Mouse (Mus musculus): ENCODE measurements around the gene Gm47841. TPM values are rescaled to one million over a fixed set of nuclear protein-coding genes. Genes with fewer than 3 reads are reported as not detected.

Gm47841 gene
- total and polyA plus RNA-seq, 3 experiments: not detected

DNA sequence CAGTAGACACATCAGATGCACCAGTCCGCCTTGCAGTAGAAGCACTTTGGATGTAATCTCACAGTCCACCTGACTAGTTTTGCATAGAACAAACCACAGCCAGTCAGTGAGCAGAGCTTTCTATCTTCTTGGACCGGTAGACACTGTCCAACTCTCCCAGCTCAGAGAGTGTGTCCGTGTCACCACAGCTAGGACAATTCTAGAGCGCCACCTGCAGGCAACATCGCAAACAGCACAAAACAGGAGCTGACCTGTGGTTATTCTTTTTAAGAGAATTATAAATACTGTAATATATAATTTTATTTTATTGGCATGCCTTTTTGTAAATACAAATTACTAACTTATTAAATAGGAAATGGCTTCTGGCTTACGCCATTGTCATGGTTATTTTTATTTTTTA, 4.6 kb downstream of the Gm47841 start:
- no peaks in the 10 kb centered on the region for H3K27me3 ChIP-seq (ENCODE audit: control insufficient read depth in 1 of 2, insufficient read depth in 2 of 2, low read length in 2 of 2)
- no peaks in the 10 kb centered on the region for H3K9me3 ChIP-seq (replicated peaks; ENCODE audit: insufficient read depth, low read length)
- H3K9ac ChIP-seq (ENCODE audit: control insufficient read depth, low read depth, low read length, poor library complexity, severe bottlenecking): no peak overlapping the region
- H3K79me2 ChIP-seq (ENCODE audit: control insufficient read depth, insufficient read depth, low read length, poor library complexity): no peaks in the 10 kb centered on the region
- no peak for TF ChIP-seq POLR2A (IDR thresholded peaks at IDR 0.05; ENCODE audit: control insufficient read depth in 1 of 2, insufficient read depth in 1 of 2, low read depth in 1 of 2, low read length in 2 of 2, poor library complexity in 1 of 2)
- TF ChIP-seq ZC3H11A (IDR thresholded peaks at IDR 0.05; ENCODE audit: low read depth, low read length): peak; percentile 75
- TF ChIP-seq RAD21 (IDR thresholded peaks at IDR 0.05; ENCODE audit: low read depth, low read length): peak; percentile 78
- peak; percentile 82 to 88 (median 85) for TF ChIP-seq CTCF (IDR thresholded peaks at IDR 0.05 in 2 of 3, conservative IDR thresholded peaks at IDR 0.05 in 1 of 3; ENCODE audit: control insufficient read depth in 1 of 3, insufficient read depth in 1 of 3, low read depth in 2 of 3, low read length in 3 of 3, poor library complexity in 1 of 3, severe bottlenecking in 1 of 3)
- peak; percentile 74 for TF ChIP-seq SMC3 (IDR thresholded peaks at IDR 0.05; ENCODE audit: low read depth, low read length)
- DNase-seq (ENCODE audit: low read depth, low spot score): peak; percentile 57
- H3K4me3 ChIP-seq (ENCODE audit: control insufficient read depth in 1 of 2, insufficient read depth in 1 of 2, low read depth in 2 of 2, low read length in 2 of 2): no peak overlapping the region
- H3K27ac ChIP-seq (ENCODE audit: control insufficient read depth, low read depth, low read length): no peak overlapping the region
- H3K36me3 ChIP-seq (ENCODE audit: control insufficient read depth in 1 of 2, insufficient read depth in 2 of 2, low read length in 2 of 2): no peaks in the 10 kb centered on the region
- H3K4me1 ChIP-seq (ENCODE audit: control insufficient read depth in 1 of 2, insufficient read depth in 2 of 2, low read length in 2 of 2): no peaks in the 10 kb centered on the region

DNA sequence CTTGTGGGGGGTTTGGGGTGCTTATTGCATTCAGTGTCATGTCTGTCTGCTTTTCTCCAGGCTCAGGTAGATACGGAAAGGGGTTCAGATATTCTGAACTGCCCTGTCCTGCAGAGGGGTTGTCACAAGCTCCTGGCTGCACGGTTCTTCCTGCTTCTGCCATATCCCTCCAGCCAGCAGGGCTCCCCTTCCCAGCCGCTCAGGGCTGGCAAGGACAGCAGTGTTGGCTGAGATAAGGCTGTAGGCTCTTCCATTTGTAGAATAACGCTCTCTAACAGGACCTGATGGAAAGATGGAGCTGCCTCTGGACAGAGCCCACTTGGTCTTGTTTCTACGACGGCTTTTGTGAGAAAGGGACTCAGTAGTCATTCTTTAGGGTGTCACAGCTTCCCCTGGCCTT, 5.2 kb downstream of the Gm47841 start:
- no peak for DNase-seq (ENCODE audit: low read depth, low spot score)
- Histone ChIP-seq H3K27me3 (ENCODE audit: control insufficient read depth in 1 of 2, insufficient read depth in 2 of 2, low read length in 2 of 2) (no peaks in the 10 kb centered on the region), H3K27ac (ENCODE audit: control insufficient read depth, low read depth, low read length) (no peak overlapping the region), H3K79me2 (ENCODE audit: control insufficient read depth, insufficient read depth, low read length, poor library complexity) (no peaks in the 10 kb centered on the region), H3K9me3 (replicated peaks; ENCODE audit: insufficient read depth, low read length) (no peaks in the 10 kb centered on the region), H3K4me1 (ENCODE audit: control insufficient read depth in 1 of 2, insufficient read depth in 2 of 2, low read length in 2 of 2) (no peaks in the 10 kb centered on the region), H3K9ac (ENCODE audit: control insufficient read depth, low read depth, low read length, poor library complexity, severe bottlenecking) (no peak overlapping the region), H3K36me3 (ENCODE audit: control insufficient read depth in 1 of 2, insufficient read depth in 2 of 2, low read length in 2 of 2) (no peaks in the 10 kb centered on the region), H3K4me3 (ENCODE audit: control insufficient read depth in 1 of 2, insufficient read depth in 1 of 2, low read depth in 2 of 2, low read length in 2 of 2) (no peak overlapping the region)
- TF ChIP-seq ZC3H11A (IDR thresholded peaks at IDR 0.05; ENCODE audit: low read depth, low read length) (no peak), E2F4 (IDR thresholded peaks at IDR 0.05; ENCODE audit: borderline replicate concordance, low read depth, low read length) (no peak), HCFC1 (IDR thresholded peaks at IDR 0.05; ENCODE audit: low read depth, low read length) (no peak), RAD21 (IDR thresholded peaks at IDR 0.05; ENCODE audit: low read depth, low read length) (no peak), BHLHE40 (IDR thresholded peaks at IDR 0.05; ENCODE audit: borderline replicate concordance, low read depth, low read length) (no peak), ZKSCAN1 (IDR thresholded peaks at IDR 0.05; ENCODE audit: low read depth, low read length) (no peak), RCOR1 (IDR thresholded peaks at IDR 0.05; ENCODE audit: low read depth, low read length) (no peak), CHD2 (IDR thresholded peaks at IDR 0.05; ENCODE audit: low read length) (no peak), MYB (IDR thresholded peaks at IDR 0.05; ENCODE audit: low read depth, low read length) (no peak), POLR2AphosphoS2 (IDR thresholded peaks at IDR 0.05; ENCODE audit: low read length) (no peak), USF1 (IDR thresholded peaks at IDR 0.05; ENCODE audit: low read depth, low read length) (no peak), SIN3A (IDR thresholded peaks at IDR 0.05; ENCODE audit: low read length) (no peak), MYC (IDR thresholded peaks at IDR 0.05; ENCODE audit: low read depth, low read length) (no peak), EP300 (IDR thresholded peaks at IDR 0.05; ENCODE audit: low read depth in 1 of 2, low read length in 2 of 2) (no peak), SMC3 (IDR thresholded peaks at IDR 0.05; ENCODE audit: low read depth, low read length) (no peak), TBP (IDR thresholded peaks at IDR 0.05; ENCODE audit: low read depth, low read length) (no peak), JUND (IDR thresholded peaks at IDR 0.05; ENCODE audit: low read depth, low read length) (no peak)
